Mouse (Mus musculus): Measurements from ENCODE around the gene Gna13. TPM values are rescaled to one million over a fixed set of nuclear protein-coding genes. Genes with fewer than 3 reads are reported as not detected.

The Gna13 gene
- total and polyA plus RNA-seq, 3 experiments, result 32.2 to 57.6 (median 39.3) TPM

- no peak for TF ChIP-seq ELF1 (IDR thresholded peaks at IDR 0.05; ENCODE audit: low read depth, low read length)
- TF ChIP-seq USF2 (conservative IDR thresholded peaks at IDR 0.05; ENCODE audit: low read depth, low read length), result no peak
- no peak for TF ChIP-seq CHD2 (IDR thresholded peaks at IDR 0.05; ENCODE audit: low read length)
- no peak for TF ChIP-seq NELFE (IDR thresholded peaks at IDR 0.05; ENCODE audit: low read depth, low read length)
- TF ChIP-seq MXI1 (IDR thresholded peaks at IDR 0.05; ENCODE audit: low read depth, low read length), result no peak
- TF ChIP-seq USF1 (IDR thresholded peaks at IDR 0.05; ENCODE audit: low read depth, low read length), result no peak
- no peak for TF ChIP-seq TBP (conservative IDR thresholded peaks at IDR 0.05; ENCODE audit: low read depth, low read length)
- no peak for TF ChIP-seq GABPA (IDR thresholded peaks at IDR 0.05; ENCODE audit: insufficient replicate concordance, low read depth, low read length)
- TF ChIP-seq PAX5 (IDR thresholded peaks at IDR 0.05; ENCODE audit: low read length), result no peak
- Histone ChIP-seq H3K9me3 (replicated peaks; ENCODE audit: low read length) (peaks cover 3% of the 10 kb centered on the region), H3K27ac (ENCODE audit: insufficient read depth, low read depth) (no peak overlapping the region), H3K9ac (ENCODE audit: insufficient read depth, low read depth) (no peak overlapping the region), H3K4me2 (ENCODE audit: insufficient read depth, low read depth, poor library complexity, severe bottlenecking) (no peak overlapping the region), H3K36me3 (replicated peaks in 1 of 2; ENCODE audit: control insufficient read depth in 1 of 2, insufficient read depth in 1 of 2, low read length in 1 of 2) (peaks cover 6 to 43% of the 10 kb centered on the region in 2 experiments), H3K79me2 (replicated peaks; ENCODE audit: control insufficient read depth, extremely low read depth, insufficient read depth, poor library complexity, severe bottlenecking) (peaks cover 27% of the 10 kb centered on the region), H3K27me3 (replicated peaks) (no peaks in the 10 kb centered on the region), H3K4me3 (replicated peaks in 1 of 3; ENCODE audit: low read depth in 2 of 3, low read length in 2 of 3, poor library complexity in 1 of 3) (no peak overlapping the region), H3K4me1 (ENCODE audit: control insufficient read depth in 1 of 2, insufficient read depth in 2 of 2) (peaks cover 21 to 85% of the 10 kb centered on the region in 2 experiments)
- dilution Hi-C loops (cut with MboI; ENCODE audit: extremely low pct_ligation_motif_present, extremely low pct_unique_long_range_greater_than_20kb, low sequenced_read_pairs) (no loop called here), in situ Hi-C loops (cut with MboI; ENCODE audit: low pct_ligation_motif_present, low pct_unique_long_range_greater_than_20kb, low sequenced_read_pairs) (no loop called here)
- no peak for DNase-seq (ENCODE audit: extremely low read depth)
Observed at GRCm38 (mm10) chr11:109376484-109377143, 14.0 kb downstream of the Gna13 start.

DNA sequence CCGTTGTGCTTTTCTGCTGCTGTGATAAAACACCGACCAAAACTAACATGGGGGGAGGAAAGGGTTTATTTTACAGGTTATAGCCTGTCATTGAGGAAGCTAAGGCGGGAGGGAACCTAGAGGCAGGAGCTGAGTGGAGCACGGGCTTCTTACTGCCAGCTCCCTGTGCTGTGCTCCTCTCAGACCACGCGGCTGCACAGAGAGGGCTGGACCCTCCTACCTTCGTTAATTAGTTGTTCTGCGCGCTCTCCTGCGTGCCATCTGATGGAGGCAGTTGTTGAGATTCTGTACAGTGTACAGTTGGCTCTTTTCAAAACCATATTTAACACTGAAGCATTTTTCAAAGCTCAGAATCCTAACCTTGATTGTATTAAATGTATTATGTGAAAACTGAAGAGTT is 14.8 kb downstream of the Gna13 start:
- no peak overlapping the region for H3K4me2 ChIP-seq (ENCODE audit: insufficient read depth, low read depth, poor library complexity, severe bottlenecking)
- H3K4me1 ChIP-seq (ENCODE audit: control insufficient read depth in 1 of 2, insufficient read depth in 2 of 2), result peaks cover 21 to 82% of the 10 kb centered on the region in 2 experiments
- DNase-seq (ENCODE audit: extremely low read depth), result no peak
- no peak overlapping the region for H3K9ac ChIP-seq (ENCODE audit: insufficient read depth, low read depth)
- no peak overlapping the region for H3K4me3 ChIP-seq (replicated peaks in 1 of 3; ENCODE audit: low read depth in 2 of 3, low read length in 2 of 3, poor library complexity in 1 of 3)
- H3K27me3 ChIP-seq (replicated peaks), result no peaks in the 10 kb centered on the region
- in situ Hi-C loops (cut with MboI; ENCODE audit: low pct_ligation_motif_present, low pct_unique_long_range_greater_than_20kb, low sequenced_read_pairs), result no loop called here
- TF ChIP-seq USF2 (conservative IDR thresholded peaks at IDR 0.05; ENCODE audit: low read depth, low read length) (no peak), IRF4 (IDR thresholded peaks at IDR 0.05; ENCODE audit: low read depth, low read length) (no peak), SIN3A (IDR thresholded peaks at IDR 0.05; ENCODE audit: low read length) (no peak), HCFC1 (IDR thresholded peaks at IDR 0.05; ENCODE audit: low read depth, low read length) (no peak)
- dilution Hi-C loops (cut with MboI; ENCODE audit: extremely low pct_ligation_motif_present, extremely low pct_unique_long_range_greater_than_20kb, low sequenced_read_pairs), result no loop called here
- no peak overlapping the region for H3K27ac ChIP-seq (ENCODE audit: insufficient read depth, low read depth)
- H3K79me2 ChIP-seq (replicated peaks; ENCODE audit: control insufficient read depth, extremely low read depth, insufficient read depth, poor library complexity, severe bottlenecking), result peaks cover 28% of the 10 kb centered on the region
- peaks cover 3% of the 10 kb centered on the region for H3K9me3 ChIP-seq (replicated peaks; ENCODE audit: low read length)
- H3K36me3 ChIP-seq (replicated peaks in 1 of 2; ENCODE audit: control insufficient read depth in 1 of 2, insufficient read depth in 1 of 2, low read length in 1 of 2), result peaks cover 6 to 41% of the 10 kb centered on the region in 2 experiments

DNA sequence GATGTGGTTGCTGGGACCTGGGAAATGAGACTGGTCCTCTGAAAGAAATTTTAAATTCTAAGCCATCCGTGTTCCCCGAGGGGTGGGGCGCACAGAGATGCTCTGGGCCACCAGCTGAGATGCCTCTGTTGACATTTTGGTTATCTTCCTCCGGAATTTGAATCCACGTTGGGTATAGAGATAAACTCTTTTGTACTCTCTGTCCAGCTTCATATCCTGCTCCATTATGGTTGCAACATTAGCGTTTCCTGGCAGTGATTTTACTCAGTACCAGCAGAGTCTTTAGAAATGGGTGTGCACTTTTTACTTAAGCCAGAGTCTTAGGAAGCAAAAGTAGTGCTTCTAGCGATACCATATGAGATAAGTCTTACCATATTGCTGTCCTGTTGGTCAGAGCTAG is 15.4 kb downstream of the Gna13 start:
- no peak for DNase-seq (ENCODE audit: extremely low read depth)
- TF ChIP-seq ELF1 (IDR thresholded peaks at IDR 0.05; ENCODE audit: low read depth, low read length) (no peak), HCFC1 (IDR thresholded peaks at IDR 0.05; ENCODE audit: low read depth, low read length) (no peak), NRF1 (IDR thresholded peaks at IDR 0.05; ENCODE audit: low read depth, low read length) (no peak), SIN3A (IDR thresholded peaks at IDR 0.05; ENCODE audit: low read length) (0 out of 2 replicates have a peak, but pooled peaks have one; percentile 16)
- peaks cover 3% of the 10 kb centered on the region for H3K9me3 ChIP-seq (replicated peaks; ENCODE audit: low read length)
- dilution Hi-C loops (cut with MboI; ENCODE audit: extremely low pct_ligation_motif_present, extremely low pct_unique_long_range_greater_than_20kb, low sequenced_read_pairs) (no loop called here), in situ Hi-C loops (cut with MboI; ENCODE audit: low pct_ligation_motif_present, low pct_unique_long_range_greater_than_20kb, low sequenced_read_pairs) (no loop called here)
- no peak overlapping the region for H3K4me2 ChIP-seq (ENCODE audit: insufficient read depth, low read depth, poor library complexity, severe bottlenecking)
- no peak overlapping the region for H3K27ac ChIP-seq (ENCODE audit: insufficient read depth, low read depth)
- peaks cover 28% of the 10 kb centered on the region for H3K79me2 ChIP-seq (replicated peaks; ENCODE audit: control insufficient read depth, extremely low read depth, insufficient read depth, poor library complexity, severe bottlenecking)
- H3K4me3 ChIP-seq (replicated peaks in 1 of 3; ENCODE audit: low read depth in 2 of 3, low read length in 2 of 3, poor library complexity in 1 of 3), result no peak overlapping the region
- H3K36me3 ChIP-seq (replicated peaks in 1 of 2; ENCODE audit: control insufficient read depth in 1 of 2, insufficient read depth in 1 of 2, low read length in 1 of 2), result peaks cover 6 to 42% of the 10 kb centered on the region in 2 experiments
- no peak overlapping the region for H3K9ac ChIP-seq (ENCODE audit: insufficient read depth, low read depth)
- H3K27me3 ChIP-seq (replicated peaks), result no peaks in the 10 kb centered on the region
- peaks cover 21 to 80% of the 10 kb centered on the region in 2 experiments for H3K4me1 ChIP-seq (ENCODE audit: control insufficient read depth in 1 of 2, insufficient read depth in 2 of 2)

Data from CH12.LX (cell line).